Mouse (Mus musculus): ENCODE data around the gene Ndst2. TPM values are rescaled to one million over a fixed set of nuclear protein-coding genes. Genes with fewer than 3 reads are reported as not detected.

Ndst2 gene
- 1 to 10 TPM; 6.4 to 8.3 TPM for total RNA-seq (2021)
- long read RNA-seq, experiment 1, partial matches to known transcripts = 2 of 7 reads
- long read RNA-seq, experiment 1, other reads (novel, unspliced or antisense) = 0 of 7 reads
- long read RNA-seq, experiment 2, partial matches to known transcripts = 0 of 2 reads
- long read RNA-seq, experiment 2, other reads (novel, unspliced or antisense) = 1 of 2 reads

- DNase-seq = peak; percentile 91 to 94
Measured at GRCm38 (mm10) chr14:20733952-20734774, at the start of gene Ndst2. TSS of gene Ndst2 (minus strand) at chr14:20734562.

GRCm38 (mm10) chr14:20783526-20783925, 49.2 kb upstream of the Ndst2 start:
- DNase-seq = no peak

GRCm38 (mm10) chr14:20782860-20783259, 48.5 kb upstream of the Ndst2 start:
- DNase-seq = no peak

GRCm38 (mm10) chr14:20780217-20780616, 45.9 kb upstream of the Ndst2 start:
- no peak for DNase-seq

GRCm38 (mm10) chr14:20778496-20778895, 44.1 kb upstream of the Ndst2 start:
- no peak for DNase-seq

GRCm38 (mm10) chr14:20775661-20776060, 41.3 kb upstream of the Ndst2 start:
- no peak for DNase-seq

GRCm38 (mm10) chr14:20773410-20773809, 39.0 kb upstream of the Ndst2 start:
- DNase-seq = no peak

GRCm38 (mm10) chr14:20772808-20773207, 38.4 kb upstream of the Ndst2 start:
- DNase-seq = no peak

- DNase-seq = no peak
Measured at GRCm38 (mm10) chr14:20771941-20772340, 37.6 kb upstream of the Ndst2 start.

GRCm38 (mm10) chr14:20768581-20768980, 34.2 kb upstream of the Ndst2 start:
- peak; percentile 44 to 62 for DNase-seq

GRCm38 (mm10) chr14:20767936-20768335, 33.6 kb upstream of the Ndst2 start:
- DNase-seq = no peak

GRCm38 (mm10) chr14:20765642-20766258, 31.4 kb upstream of the Ndst2 start:
- DNase-seq = peak; percentile 93 to 97

GRCm38 (mm10) chr14:20764942-20765341, 30.6 kb upstream of the Ndst2 start:
- peak; percentile 26 to 33 for DNase-seq

GRCm38 (mm10) chr14:20758768-20759435, 24.5 kb upstream of the Ndst2 start:
- DNase-seq = no peak

- peak; percentile 47 to 53 for DNase-seq
Measured at GRCm38 (mm10) chr14:20757370-20757907, 23.1 kb upstream of the Ndst2 start.

GRCm38 (mm10) chr14:20753792-20754191, 19.4 kb upstream of the Ndst2 start:
- DNase-seq = no peak

- no peak for DNase-seq
Measured at GRCm38 (mm10) chr14:20750503-20750902, 16.1 kb upstream of the Ndst2 start.

- no peak for DNase-seq
Measured at GRCm38 (mm10) chr14:20749494-20750051, 15.2 kb upstream of the Ndst2 start.

- DNase-seq = no peak
Measured at GRCm38 (mm10) chr14:20748388-20748787, 14.0 kb upstream of the Ndst2 start.

- DNase-seq = no peak
Measured at GRCm38 (mm10) chr14:20746935-20747334, 12.6 kb upstream of the Ndst2 start.

- DNase-seq = no peak
Measured at GRCm38 (mm10) chr14:20743614-20744013, 9.3 kb upstream of the Ndst2 start.

- DNase-seq = no peak
Measured at GRCm38 (mm10) chr14:20741301-20741700, 6.9 kb upstream of the Ndst2 start.
